Mouse (Mus musculus): ENCODE measurements at regions not wholly inside any gene's neighbourhood (a gene's known extent, or its start where the extent isn't known, plus 50 kb on each side); places are given as distances from the start of the nearest gene placed in this dataset.

GRCm38 (mm10) chr12:15993866-15994265 is 177.1 kb upstream of the Trib2 start:
- no peak for DNase-seq (ENCODE audit: extremely low spot score in 1 of 2, low spot score in 2 of 2)
- no peak for TF ChIP-seq CTCF (IDR thresholded peaks at IDR 0.05)
- no peak overlapping the region for H3K4me3 ChIP-seq
- H3K27ac ChIP-seq = no peak overlapping the region
- intact Hi-C loops (cut with DNase I) = no loop called here

- intact Hi-C loops (cut with DNase I) = no loop called here
- DNase-seq (ENCODE audit: extremely low spot score in 1 of 2, low spot score in 2 of 2) = no peak
- Histone ChIP-seq H3K4me3 (no peak overlapping the region), H3K27ac (no peak overlapping the region)
- no peak for TF ChIP-seq CTCF (IDR thresholded peaks at IDR 0.05)
Measured at GRCm38 (mm10) chr12:15986351-15986750, 169.6 kb upstream of the Trib2 start.

- TF ChIP-seq CTCF (IDR thresholded peaks at IDR 0.05) = no peak
- intact Hi-C loops (cut with DNase I) = no loop called here
- no peak for DNase-seq (ENCODE audit: extremely low spot score in 1 of 2, low spot score in 2 of 2)
- H3K27ac ChIP-seq = no peak overlapping the region
- H3K4me3 ChIP-seq = no peak overlapping the region
Measured at GRCm38 (mm10) chr12:15985649-15986048, 168.9 kb upstream of the Trib2 start.

GRCm38 (mm10) chr12:15983591-15984300 is 167.0 kb upstream of the Trib2 start:
- no peak for TF ChIP-seq CTCF (IDR thresholded peaks at IDR 0.05)
- DNase-seq (ENCODE audit: extremely low spot score in 1 of 2, low spot score in 2 of 2) = no peak
- Histone ChIP-seq H3K4me3 (no peak overlapping the region), H3K27ac (no peak overlapping the region)
- intact Hi-C loops (cut with DNase I) = no loop called here

- DNase-seq (ENCODE audit: extremely low spot score in 1 of 2, low spot score in 2 of 2) = no peak
- Histone ChIP-seq H3K4me3 (no peak overlapping the region), H3K27ac (no peak overlapping the region)
- intact Hi-C loops (cut with DNase I) = no loop called here
- no peak for TF ChIP-seq CTCF (IDR thresholded peaks at IDR 0.05)
Measured at GRCm38 (mm10) chr12:15981741-15982140, 165.0 kb upstream of the Trib2 start.

- TF ChIP-seq CTCF (IDR thresholded peaks at IDR 0.05) = no peak
- no peak for DNase-seq (ENCODE audit: extremely low spot score in 1 of 2, low spot score in 2 of 2)
Measured at GRCm38 (mm10) chr12:15979233-15979632, 162.5 kb upstream of the Trib2 start.

GRCm38 (mm10) chr12:15971786-15972185 is 155.1 kb upstream of the Trib2 start:
- DNase-seq (ENCODE audit: extremely low spot score in 1 of 2, low spot score in 2 of 2) = no peak
- Histone ChIP-seq H3K4me3 (no peak overlapping the region), H3K27ac (no peak overlapping the region)
- intact Hi-C loops (cut with DNase I) = no loop called here
- TF ChIP-seq CTCF (IDR thresholded peaks at IDR 0.05) = no peak

More at GRCm38 (mm10) chr12:15979233-15979632, 162.5 kb upstream of the Trib2 start:
- Histone ChIP-seq H3K27ac (no peak overlapping the region), H3K4me3 (no peak overlapping the region)
- intact Hi-C loops (cut with DNase I) = loop anchor here (5.0 kb wide), 1 partner anchor 162 kb away; the partner anchor contains the start of gene Trib2

- no peak overlapping the region for H3K27ac ChIP-seq
- TF ChIP-seq CTCF (IDR thresholded peaks at IDR 0.05) = no peak
- intact Hi-C loops (cut with DNase I) = no loop called here
- H3K4me3 ChIP-seq = no peak overlapping the region
- DNase-seq (ENCODE audit: extremely low spot score in 1 of 2, low spot score in 2 of 2) = no peak
Measured at GRCm38 (mm10) chr12:15970262-15970661, 153.5 kb upstream of the Trib2 start.

- no peak for TF ChIP-seq CTCF (IDR thresholded peaks at IDR 0.05)
- H3K27ac ChIP-seq = no peak overlapping the region
Measured at GRCm38 (mm10) chr12:15967550-15968102, 150.9 kb upstream of the Trib2 start.

GRCm38 (mm10) chr12:15966631-15967030 is 149.9 kb upstream of the Trib2 start:
- no peak for DNase-seq (ENCODE audit: extremely low spot score in 1 of 2, low spot score in 2 of 2)
- Histone ChIP-seq H3K4me3 (no peak overlapping the region), H3K27ac (no peak overlapping the region)
- intact Hi-C loops (cut with DNase I) = no loop called here
- TF ChIP-seq CTCF (IDR thresholded peaks at IDR 0.05) = no peak

More at GRCm38 (mm10) chr12:15967550-15968102, 150.9 kb upstream of the Trib2 start:
- no peak overlapping the region for H3K4me3 ChIP-seq
- no peak for DNase-seq (ENCODE audit: extremely low spot score in 1 of 2, low spot score in 2 of 2)
- intact Hi-C loops (cut with DNase I) = no loop called here

- TF ChIP-seq CTCF (IDR thresholded peaks at IDR 0.05) = no peak
- no peak overlapping the region for H3K4me3 ChIP-seq
- intact Hi-C loops (cut with DNase I) = no loop called here
- H3K27ac ChIP-seq = no peak overlapping the region
- DNase-seq (ENCODE audit: extremely low spot score in 1 of 2, low spot score in 2 of 2) = no peak
Measured at GRCm38 (mm10) chr12:15965921-15966320, 149.2 kb upstream of the Trib2 start.

- Histone ChIP-seq H3K27ac (no peak overlapping the region), H3K4me3 (no peak overlapping the region)
- no peak for DNase-seq (ENCODE audit: extremely low spot score in 1 of 2, low spot score in 2 of 2)
- intact Hi-C loops (cut with DNase I) = no loop called here
- no peak for TF ChIP-seq CTCF (IDR thresholded peaks at IDR 0.05)
Measured at GRCm38 (mm10) chr12:15964073-15964472, 147.4 kb upstream of the Trib2 start.

GRCm38 (mm10) chr12:15961834-15962233 is 145.1 kb upstream of the Trib2 start:
- no peak for DNase-seq (ENCODE audit: extremely low spot score in 1 of 2, low spot score in 2 of 2)
- intact Hi-C loops (cut with DNase I) = no loop called here
- H3K27ac ChIP-seq = no peak overlapping the region
- TF ChIP-seq CTCF (IDR thresholded peaks at IDR 0.05) = no peak
- no peak overlapping the region for H3K4me3 ChIP-seq

All from left cerebral cortex, adult 2 months (tissue).